Comparison of ENCODE assay signal across 32 mouse cellular contexts in genomic region chr17:88613721-88614120, GRCm38 (mm10). TPM values are rescaled to one million over a fixed set of nuclear protein-coding genes. Genes with fewer than 3 reads are reported as not detected.
DNase-seq lines count a peak whose midpoint lies in the region; ATAC-seq and TF ChIP-seq lines count a peak whose summit lies in the region.
"Had no signal": no experiment of that assay in that cellular context is flagged by ENCODE, and none has a peak within 500 bp of the region (broad histone marks: within the 10 kb centered on the region; RNA-seq: fewer than 3 reads in every experiment).

No protein-coding gene starts in this region.

- TF ChIP-seq EP300 in stomach, postnatal 0 days (optimal IDR thresholded peaks at IDR 0.05) = no peak

- H3K36me3 ChIP-seq in heart, embryonic 15.5 days = no peaks in the 10 kb centered on the region
- 0 out of 2 replicates have a peak, but pooled peaks cover 2% of the 10 kb centered on the region for H3K36me3 ChIP-seq in lung, embryonic 16.5 days (ENCODE audit: control insufficient read depth, insufficient read depth, low read length)
- no peaks in the 10 kb centered on the region for H3K36me3 ChIP-seq in intestine, embryonic 15.5 days
- H3K36me3 ChIP-seq in stomach, postnatal 0 days (ENCODE audit: control insufficient read depth, insufficient read depth, low read length) = no peaks in the 10 kb centered on the region
- H3K36me3 ChIP-seq: embryonic facial prominence, embryonic 12.5 days; forebrain, embryonic 15.5 days; midbrain, embryonic 10.5 days; midbrain, embryonic 15.5 days; neural tube, embryonic 15.5 days had no signal

- H3K27me3 ChIP-seq in heart, embryonic 15.5 days = no peaks in the 10 kb centered on the region
- H3K27me3 ChIP-seq in lung, embryonic 16.5 days (ENCODE audit: control insufficient read depth, insufficient read depth, low read depth, low read length) = no peaks in the 10 kb centered on the region
- no peaks in the 10 kb centered on the region for H3K27me3 ChIP-seq in intestine, embryonic 15.5 days (replicated peaks)
- no peaks in the 10 kb centered on the region for H3K27me3 ChIP-seq in stomach, postnatal 0 days (ENCODE audit: control insufficient read depth, insufficient read depth, low read length)
- H3K27me3 ChIP-seq: embryonic facial prominence, embryonic 12.5 days; forebrain, embryonic 15.5 days; heart, embryonic 12.5 days; limb, embryonic 12.5 days; midbrain, embryonic 15.5 days; neural tube, embryonic 15.5 days had no signal

- no peak overlapping the region for H3K4me2 ChIP-seq in heart, embryonic 15.5 days
- H3K4me2 ChIP-seq in lung, embryonic 16.5 days (ENCODE audit: low read depth, low read length) = no peak overlapping the region
- no peak overlapping the region for H3K4me2 ChIP-seq in intestine, embryonic 15.5 days (replicated peaks)
- no peak overlapping the region for H3K4me2 ChIP-seq in stomach, postnatal 0 days (replicated peaks; ENCODE audit: low read depth)
- H3K4me2 ChIP-seq: embryonic facial prominence, embryonic 12.5 days; forebrain, embryonic 15.5 days; heart, embryonic 12.5 days; limb, embryonic 12.5 days; midbrain, embryonic 15.5 days; neural tube, embryonic 15.5 days had no signal

- H3K27ac ChIP-seq in heart, embryonic 15.5 days = 0 out of 2 replicates have a peak overlapping the region, but pooled peaks have one; percentile 27
- H3K27ac ChIP-seq in lung, embryonic 16.5 days (ENCODE audit: low read length) = peak overlapping the region; percentile 79
- 0 out of 2 replicates have a peak overlapping the region, but pooled peaks have one; percentile 33 for H3K27ac ChIP-seq in intestine, embryonic 15.5 days
- peak overlapping the region; percentile 67; the same call in 1 of the 2 replicates for H3K27ac ChIP-seq in stomach, postnatal 0 days (replicated peaks)
- H3K27ac ChIP-seq: embryonic facial prominence, embryonic 12.5 days; forebrain, embryonic 10.5 days; forebrain, embryonic 15.5 days; heart, adult 2 months; layer of hippocampus, adult 2 months; left cerebral cortex, adult 2 months; limb, embryonic 12.5 days; liver, embryonic 14.5 days; midbrain, embryonic 10.5 days; midbrain, embryonic 15.5 days; neural tube, embryonic 15.5 days had no signal

- no peak for TF ChIP-seq CTCF in stomach, postnatal 0 days (IDR thresholded peaks at IDR 0.05; ENCODE audit: low read depth)

- H3K4me1 ChIP-seq in heart, embryonic 15.5 days (replicated peaks) = peaks cover 24% of the 10 kb centered on the region
- peaks cover 21% of the 10 kb centered on the region for H3K4me1 ChIP-seq in lung, embryonic 16.5 days (replicated peaks; ENCODE audit: control insufficient read depth, insufficient read depth, low read length)
- H3K4me1 ChIP-seq in intestine, embryonic 15.5 days (replicated peaks) = 0 out of 2 replicates have a peak, but pooled peaks cover 3% of the 10 kb centered on the region
- H3K4me1 ChIP-seq in stomach, postnatal 0 days (replicated peaks; ENCODE audit: control insufficient read depth, insufficient read depth) = no peaks in the 10 kb centered on the region
- H3K4me1 ChIP-seq: forebrain, embryonic 10.5 days; forebrain, embryonic 15.5 days; midbrain, embryonic 15.5 days; neural tube, embryonic 15.5 days had no signal

- ATAC-seq in heart, embryonic 15.5 days (replicated peaks; ENCODE audit: insufficient number of reproducible peaks, insufficient read depth, low FRiP score, low read depth) = no peak
- no peak for ATAC-seq in lung, embryonic 16.5 days (ENCODE audit: low read depth)
- peak; percentile 17; the same call in 1 of the 2 replicates for ATAC-seq in intestine, embryonic 15.5 days
- no peak for ATAC-seq in stomach, postnatal 0 days (ENCODE audit: low FRiP score, low TSS enrichment)
- ATAC-seq: forebrain, embryonic 15.5 days; midbrain, embryonic 15.5 days had no signal

- DNase-seq in heart, adult 11 months = no peak
- no peak for DNase-seq in lung, postnatal 4 days
- DNase-seq in stomach, postnatal 0 days (ENCODE audit: low spot score) = no peak
- DNase-seq in layer of hippocampus, adult 11-12 months (ENCODE audit: low spot score) = no peak
- no peak for DNase-seq in spleen, adult 12 weeks (ENCODE audit: low spot score)
- DNase-seq: adrenal gland, adult 8-10 months; cerebellum, adult 2 months; cerebellum, postnatal 14 days; gastrocnemius, postnatal 36 days; kidney, adult 11 months; kidney, postnatal 14 days; retina, postnatal 1 day; right cerebral cortex, postnatal 14 days; spleen, adult 18-20 months; thymus, postnatal 4 days had no signal

- 89% methylated on average over 3 of the region's 3 CpGs for WGBS in heart, embryonic 15.5 days
- WGBS in lung, embryonic 16.5 days = 86% methylated on average over 3 of the region's 3 CpGs
- WGBS in intestine, embryonic 15.5 days = 89% methylated on average over 3 of the region's 3 CpGs
- WGBS in stomach, postnatal 0 days = 80% methylated on average over 3 of the region's 3 CpGs

- H3K4me3 ChIP-seq in heart, embryonic 15.5 days = no peak overlapping the region
- no peak overlapping the region for H3K4me3 ChIP-seq in lung, embryonic 16.5 days (ENCODE audit: low read length)
- H3K4me3 ChIP-seq in intestine, embryonic 15.5 days (replicated peaks) = no peak overlapping the region
- no peak overlapping the region for H3K4me3 ChIP-seq in stomach, postnatal 0 days (ENCODE audit: low read depth, low read length)
- H3K4me3 ChIP-seq: embryonic facial prominence, embryonic 12.5 days; forebrain, embryonic 10.5 days; forebrain, embryonic 15.5 days; heart, adult 2 months; heart, embryonic 12.5 days; layer of hippocampus, adult 2 months; left cerebral cortex, adult 2 months; limb, embryonic 12.5 days; midbrain, embryonic 10.5 days; midbrain, embryonic 15.5 days; neural tube, embryonic 15.5 days had no signal

- H3K9me3 ChIP-seq in heart, embryonic 15.5 days (replicated peaks) = no peaks in the 10 kb centered on the region
- H3K9me3 ChIP-seq in lung, embryonic 16.5 days (ENCODE audit: control insufficient read depth, low read length) = no peaks in the 10 kb centered on the region
- no peaks in the 10 kb centered on the region for H3K9me3 ChIP-seq in intestine, embryonic 15.5 days
- no peaks in the 10 kb centered on the region for H3K9me3 ChIP-seq in stomach, postnatal 0 days (ENCODE audit: control insufficient read depth, low read length)
- H3K9me3 ChIP-seq: embryonic facial prominence, embryonic 12.5 days; forebrain, embryonic 10.5 days; forebrain, embryonic 15.5 days; heart, embryonic 12.5 days; limb, embryonic 12.5 days; midbrain, embryonic 10.5 days; midbrain, embryonic 15.5 days; neural tube, embryonic 15.5 days had no signal

- no peak overlapping the region for H3K9ac ChIP-seq in heart, embryonic 15.5 days
- H3K9ac ChIP-seq in lung, embryonic 16.5 days (ENCODE audit: low read length) = no peak overlapping the region
- H3K9ac ChIP-seq in intestine, embryonic 15.5 days = no peak overlapping the region
- H3K9ac ChIP-seq in stomach, postnatal 0 days (ENCODE audit: low read length) = no peak overlapping the region
- H3K9ac ChIP-seq: embryonic facial prominence, embryonic 12.5 days; forebrain, embryonic 15.5 days; heart, embryonic 12.5 days; limb, embryonic 12.5 days; liver, embryonic 14.5 days; midbrain, embryonic 15.5 days; neural tube, embryonic 15.5 days had no signal

RNA-seq across cellular contexts. Expression of gene Ston1, which starts 16.2 kb away (rescaled TPM):
- 5.0 and 6.8 TPM in 2 replicates for polyA plus RNA-seq in heart, embryonic 15.5 days (2015; fragmentation: Nextera tagmentation; extraction: Ambion mirVana)
- polyA plus RNA-seq in lung, embryonic 16.5 days (2015; fragmentation: Nextera tagmentation; extraction: Ambion mirVana) = 7.0 and 8.0 TPM in 2 replicates
- polyA plus RNA-seq in intestine, embryonic 15.5 days (2015; fragmentation: Nextera tagmentation; extraction: Ambion mirVana) = 6.2 and 6.6 TPM in 2 replicates
- polyA plus RNA-seq in stomach, postnatal 0 days (2015; fragmentation: Nextera tagmentation; extraction: Ambion mirVana) = 3.1 and 5.1 TPM in 2 replicates

RNA-seq across cellular contexts. Expression of gene Gtf2a1l, which starts 54.7 kb away (rescaled TPM):
- polyA plus RNA-seq in heart, embryonic 15.5 days (2015; fragmentation: Nextera tagmentation; extraction: Ambion mirVana) = 0.08 and 0.09 TPM in 2 replicates
- 0.28 and 0.49 TPM in 2 replicates for polyA plus RNA-seq in lung, embryonic 16.5 days (2015; fragmentation: Nextera tagmentation; extraction: Ambion mirVana)
- 0.21 and 0.36 TPM in 2 replicates for polyA plus RNA-seq in intestine, embryonic 15.5 days (2015; fragmentation: Nextera tagmentation; extraction: Ambion mirVana)
- 0.08 TPM in 1 of 2 replicates, not detected in the other for polyA plus RNA-seq in stomach, postnatal 0 days (2015; fragmentation: Nextera tagmentation; extraction: Ambion mirVana)
- polyA plus RNA-seq: forebrain, embryonic 10.5 days; forebrain, embryonic 15.5 days; kidney, embryonic 14.5 days; limb, embryonic 12.5 days; liver, embryonic 14.5 days; thymus, postnatal 0 days had no signal

Comparison
In these comparisons a context has a peak if more than half of its experiments do, and no peak if none do; other contexts are left out.
1. H3K27ac ChIP-seq: peak in every context shown above with its lines; median percentile 79 in lung, embryonic 16.5 days; 67 in stomach, postnatal 0 days; 33 in intestine, embryonic 15.5 days; 27 in heart, embryonic 15.5 days.